Mouse (Mus musculus): ENCODE measurements around the gene Grasp. TPM values are rescaled to one million over a fixed set of nuclear protein-coding genes. Genes with fewer than 3 reads are reported as not detected.

The Grasp gene
- polyA plus RNA-seq (2017; shearing (Covaris generic)): under 1 TPM in 1 of 2 experiments, not detected in 1; 0.47 TPM

GRCm38 (mm10) chr15:101224006-101224906 lies at the start of gene Grasp:
Gene Grasp (plus strand): TSS chr15:101224188.
- ATAC-seq: peak; percentile 83

GRCm38 (mm10) chr15:101174294-101175130 lies 49.5 kb upstream of the Grasp start:
- ATAC-seq: no peak

- ATAC-seq: no peak
Observed at GRCm38 (mm10) chr15:101175131-101175460, 48.9 kb upstream of the Grasp start.

- ATAC-seq: no peak
Observed at GRCm38 (mm10) chr15:101175613-101176283, 48.2 kb upstream of the Grasp start.

- ATAC-seq: no peak
Observed at GRCm38 (mm10) chr15:101176284-101176680, 47.7 kb upstream of the Grasp start.

- no peak for ATAC-seq
Observed at GRCm38 (mm10) chr15:101176795-101177691, 46.9 kb upstream of the Grasp start.

- peak; percentile 91 for ATAC-seq
Observed at GRCm38 (mm10) chr15:101180363-101181105, 43.5 kb upstream of the Grasp start.

GRCm38 (mm10) chr15:101181106-101181466 lies 42.9 kb upstream of the Grasp start:
- no peak for ATAC-seq

GRCm38 (mm10) chr15:101181500-101181899 lies 42.5 kb upstream of the Grasp start:
- ATAC-seq: no peak

- no peak for ATAC-seq
Observed at GRCm38 (mm10) chr15:101182676-101183075, 41.3 kb upstream of the Grasp start.

GRCm38 (mm10) chr15:101184300-101184699 lies 39.7 kb upstream of the Grasp start:
- no peak for ATAC-seq

GRCm38 (mm10) chr15:101185549-101185948 lies 38.4 kb upstream of the Grasp start:
- ATAC-seq: no peak

GRCm38 (mm10) chr15:101187907-101188306 lies 36.1 kb upstream of the Grasp start:
- no peak for ATAC-seq

GRCm38 (mm10) chr15:101189981-101190761 lies 33.8 kb upstream of the Grasp start:
- peak; percentile 41 for ATAC-seq

GRCm38 (mm10) chr15:101190762-101191150 lies 33.2 kb upstream of the Grasp start:
- ATAC-seq: peak; percentile 85

- no peak for ATAC-seq
Observed at GRCm38 (mm10) chr15:101191459-101192259, 32.3 kb upstream of the Grasp start.

- no peak for ATAC-seq
Observed at GRCm38 (mm10) chr15:101192260-101192640, 31.7 kb upstream of the Grasp start.

- no peak for ATAC-seq
Observed at GRCm38 (mm10) chr15:101192651-101193050, 31.3 kb upstream of the Grasp start.

- no peak for ATAC-seq
Observed at GRCm38 (mm10) chr15:101193971-101194370, 30.0 kb upstream of the Grasp start.
